ENCODE assay signal across 10 mouse cellular contexts in the genomic region with DNA sequence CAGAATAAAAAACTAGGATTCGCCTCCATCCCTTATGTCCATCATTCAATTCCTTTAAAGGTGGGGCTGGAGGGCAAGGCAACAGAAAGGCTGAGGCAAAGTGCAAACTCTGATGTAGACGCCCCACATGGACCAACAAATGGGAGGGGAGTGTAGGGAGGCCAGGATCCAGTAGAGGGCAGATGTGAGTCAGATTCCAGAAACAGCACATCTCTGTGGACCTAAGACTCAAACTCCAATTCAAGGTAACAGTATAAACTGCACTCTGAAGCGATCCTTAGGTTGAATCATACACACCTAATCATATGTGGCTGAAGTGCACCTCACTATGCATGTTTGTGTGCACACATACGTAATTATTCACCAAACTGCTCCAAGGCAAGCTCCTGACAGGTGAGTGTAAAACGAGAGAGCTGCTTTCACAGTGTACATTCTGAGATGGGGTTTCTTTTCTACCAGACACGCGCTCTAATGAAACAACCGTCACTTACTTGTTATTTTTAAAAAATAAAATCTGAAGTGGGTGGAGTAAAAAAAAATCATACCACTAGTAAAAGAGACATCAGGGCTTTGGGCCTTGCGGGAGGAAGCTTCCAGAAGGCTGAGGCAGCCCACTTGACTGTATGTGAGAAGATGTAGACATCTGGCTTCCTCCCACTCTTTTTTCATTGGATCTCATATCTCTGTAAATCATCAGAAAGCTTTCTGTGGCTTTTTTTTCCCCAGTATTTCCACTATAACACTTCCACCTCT.
DNase-seq lines count a peak whose midpoint lies in the region; ATAC-seq and TF ChIP-seq lines count a peak whose summit lies in the region.
"Had no signal": no experiment of that assay in that cellular context is flagged by ENCODE, and none has a peak within 500 bp of the region (broad histone marks: within the 10 kb centered on the region; RNA-seq: fewer than 3 reads in every experiment).

No protein-coding gene starts in this region.

- peaks cover 36% of the 10 kb centered on the region; the same call in 1 of the 2 replicates for H3K27me3 ChIP-seq in liver, embryonic 12.5 days (replicated peaks)
- H3K27me3 ChIP-seq in heart, embryonic 12.5 days (replicated peaks), result no peaks in the 10 kb centered on the region
- H3K27me3 ChIP-seq: embryonic facial prominence, embryonic 15.5 days had no signal

- no peak overlapping the region for H3K9ac ChIP-seq in liver, embryonic 12.5 days
- no peak overlapping the region for H3K9ac ChIP-seq in heart, embryonic 12.5 days
- H3K9ac ChIP-seq: embryonic facial prominence, embryonic 15.5 days had no signal

- no peak for ATAC-seq in liver, embryonic 12.5 days
- 0 out of 2 replicates have a peak, but pooled peaks have one; percentile 43 for ATAC-seq in heart, embryonic 12.5 days (ENCODE audit: insufficient number of reproducible peaks, low FRiP score)
- peak; percentile 79 for ATAC-seq in megakaryocyte, adult 5-6 weeks (ENCODE audit: poor library complexity, severe bottlenecking)

- H3K27ac ChIP-seq in liver, embryonic 12.5 days, result no peak overlapping the region
- H3K27ac ChIP-seq in cortical plate, adult 2 months (ENCODE audit: insufficient read depth, low read length), result peak overlapping the region; percentile 83; the same call in 1 of the 2 replicates
- H3K27ac ChIP-seq in heart, embryonic 12.5 days (ENCODE audit: poor library complexity, severe bottlenecking), result no peak overlapping the region
- H3K27ac ChIP-seq: embryonic facial prominence, embryonic 15.5 days had no signal

- no peaks in the 10 kb centered on the region for H3K36me3 ChIP-seq in liver, embryonic 12.5 days
- no peaks in the 10 kb centered on the region for H3K36me3 ChIP-seq in heart, embryonic 12.5 days
- H3K36me3 ChIP-seq: embryonic facial prominence, embryonic 15.5 days had no signal

- H3K4me3 ChIP-seq in liver, embryonic 12.5 days, result no peak overlapping the region
- no peak overlapping the region for H3K4me3 ChIP-seq in cortical plate, adult 2 months (ENCODE audit: insufficient read depth, low read length)
- no peak overlapping the region for H3K4me3 ChIP-seq in heart, embryonic 12.5 days
- H3K4me3 ChIP-seq: embryonic facial prominence, embryonic 15.5 days; myocyte had no signal

- TF ChIP-seq CTCF in cortical plate, adult 2 months (IDR thresholded peaks at IDR 0.05; ENCODE audit: extremely low read depth, insufficient read depth, low read length), result peak; percentile 83

- no peak for TF ChIP-seq POLR2A in cortical plate, adult 2 months (IDR thresholded peaks at IDR 0.05; ENCODE audit: extremely low read depth, insufficient read depth, low read length)

- peaks cover 19% of the 10 kb centered on the region for H3K4me1 ChIP-seq in liver, embryonic 12.5 days
- H3K4me1 ChIP-seq in cortical plate, adult 2 months (ENCODE audit: control insufficient read depth, insufficient read depth, low read length), result peaks cover 7% of the 10 kb centered on the region
- H3K4me1 ChIP-seq in heart, embryonic 12.5 days (replicated peaks), result 0 out of 2 replicates have a peak, but pooled peaks cover 3% of the 10 kb centered on the region

- no peak overlapping the region for H3K4me2 ChIP-seq in liver, embryonic 12.5 days
- H3K4me2 ChIP-seq in heart, embryonic 12.5 days, result no peak overlapping the region
- H3K4me2 ChIP-seq: embryonic facial prominence, embryonic 15.5 days had no signal

- 47% methylated on average over 9 of the region's 9 CpGs for WGBS in liver, embryonic 12.5 days (ENCODE audit: insufficient replicate concordance)
- 56% methylated on average over 9 of the region's 9 CpGs for WGBS in heart, embryonic 12.5 days

- H3K9me3 ChIP-seq in liver, embryonic 12.5 days (replicated peaks), result no peaks in the 10 kb centered on the region
- H3K9me3 ChIP-seq in heart, embryonic 12.5 days (replicated peaks), result no peaks in the 10 kb centered on the region
- H3K9me3 ChIP-seq: embryonic facial prominence, embryonic 15.5 days had no signal

- DNase-seq in liver, result peak; percentile 68
- peak; percentile 61 for DNase-seq in adipocyte (ENCODE audit: low spot score)
- peak; percentile 50 to 72 for DNase-seq in layer of hippocampus, postnatal 25 days (ENCODE audit: extremely low spot score in 1 of 2, low spot score in 1 of 2)
- peak; percentile 38 to 75 for DNase-seq in spleen, postnatal 4 days (ENCODE audit: low spot score in 2 of 2)
